Mouse (Mus musculus): ENCODE measurements around the gene Ms4a6c.
"Not testable (repeated sequence)": the region's sequence is repeated elsewhere in the genome, so short reads cannot be mapped to it uniquely, and the experiment has no call there.

The Ms4a6c gene

DNA sequence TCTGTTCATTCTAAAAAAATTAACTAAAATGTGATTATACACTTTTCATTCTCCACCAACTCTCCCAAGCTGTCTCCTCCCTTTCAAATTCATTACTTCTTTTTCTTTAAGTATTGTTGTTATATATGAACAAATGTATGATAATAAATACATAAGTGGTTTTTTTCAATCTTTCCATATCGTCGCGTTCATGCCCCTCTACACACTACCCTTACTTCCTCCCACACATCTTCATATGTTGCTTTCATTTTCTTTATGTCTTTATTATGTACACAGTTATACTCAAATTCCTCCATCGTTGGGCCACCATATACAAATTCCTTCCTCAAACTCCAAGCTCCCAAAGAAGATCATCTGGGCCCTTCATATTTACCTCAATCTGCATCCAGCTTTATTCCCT is 32.2 kb downstream of the Ms4a6c start:
- DNase-seq (ENCODE audit: low spot score), result no peak

DNA sequence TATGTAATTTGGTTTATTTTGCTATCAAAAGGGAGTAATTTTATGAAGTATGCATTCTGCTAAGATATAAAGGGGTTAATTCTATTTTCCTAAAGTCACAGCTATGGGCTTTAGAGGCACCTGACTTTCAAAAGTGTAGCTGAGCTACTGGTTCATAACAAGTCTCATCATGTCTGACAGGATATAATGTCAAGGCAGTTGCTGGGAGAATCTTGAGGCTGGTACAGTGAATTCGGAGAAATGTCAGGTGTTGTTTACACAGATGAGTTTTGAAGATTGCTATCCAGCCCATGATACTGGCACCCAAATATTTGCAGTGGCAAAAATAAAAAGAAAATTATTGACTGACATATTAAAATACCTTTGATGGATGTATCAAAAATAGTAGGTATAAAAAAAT is 35.7 kb downstream of the Ms4a6c start:
- no peak for DNase-seq (ENCODE audit: low spot score)

DNA sequence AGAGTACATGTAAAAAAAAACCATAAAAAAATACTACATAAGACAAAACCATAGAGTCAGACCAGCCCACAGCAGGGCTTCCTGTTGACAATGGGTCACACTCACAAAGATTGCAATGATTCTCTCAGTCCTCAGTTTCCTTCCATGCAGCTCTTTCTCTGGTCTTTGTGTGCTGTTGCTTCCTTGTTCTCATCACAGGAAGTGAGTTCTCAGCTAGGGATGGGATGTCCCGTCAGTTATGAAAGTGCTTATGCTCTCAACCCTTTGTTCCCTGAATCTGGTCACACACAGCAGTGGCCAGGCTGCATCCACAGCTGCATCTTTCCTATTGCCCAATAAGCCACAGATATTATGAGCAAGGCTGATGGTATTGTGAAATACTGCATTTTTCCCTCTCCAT is 44.3 kb downstream of the Ms4a6c start:
- DNase-seq (ENCODE audit: low spot score), result no peak

DNA sequence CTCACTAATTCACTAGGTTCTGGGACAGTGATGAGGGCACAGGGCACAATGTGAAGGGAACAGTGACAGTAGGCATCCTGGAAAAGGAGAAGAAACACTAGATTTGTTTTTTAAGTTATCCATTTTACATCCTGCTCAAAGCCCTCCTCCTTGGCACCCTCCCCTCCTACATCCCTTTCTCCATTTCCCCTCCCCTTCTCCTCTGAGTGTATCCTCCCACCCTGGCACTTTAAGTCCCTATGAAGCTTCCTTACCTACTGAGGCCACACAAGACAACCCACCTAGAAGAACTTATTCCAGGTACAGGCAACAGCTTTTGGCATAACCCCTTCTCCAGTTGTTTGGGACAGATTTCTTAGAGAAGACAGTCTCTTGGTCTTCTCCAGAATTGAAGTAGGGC is 47.1 kb downstream of the Ms4a6c start, which contains the start of gene Ms4a6b:
TSS of gene Ms4a6b (plus strand) at position 267 of the 400 bp plus-strand sequence.
- no peak for DNase-seq (ENCODE audit: low spot score)

DNA sequence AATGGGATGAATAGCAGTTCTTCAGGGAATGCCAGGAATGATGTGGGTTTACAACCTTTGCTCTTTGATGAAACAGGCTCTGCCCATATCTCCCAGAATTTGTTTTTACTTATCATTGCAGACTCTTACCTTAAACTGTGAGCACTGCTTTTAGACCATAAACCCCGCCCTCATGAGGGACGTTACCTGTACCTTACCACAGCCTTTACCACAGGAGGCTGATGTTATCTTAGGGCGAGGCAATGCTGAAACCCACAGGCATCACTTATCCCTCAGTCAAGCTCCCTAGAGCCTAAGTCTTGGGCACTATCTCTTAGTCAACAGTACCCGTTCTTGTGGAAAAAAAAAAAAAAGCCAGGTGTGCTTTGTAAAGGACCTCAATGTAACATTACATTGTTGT is 47.7 kb downstream of the Ms4a6c start:
- DNase-seq (ENCODE audit: low spot score), result no peak

DNA sequence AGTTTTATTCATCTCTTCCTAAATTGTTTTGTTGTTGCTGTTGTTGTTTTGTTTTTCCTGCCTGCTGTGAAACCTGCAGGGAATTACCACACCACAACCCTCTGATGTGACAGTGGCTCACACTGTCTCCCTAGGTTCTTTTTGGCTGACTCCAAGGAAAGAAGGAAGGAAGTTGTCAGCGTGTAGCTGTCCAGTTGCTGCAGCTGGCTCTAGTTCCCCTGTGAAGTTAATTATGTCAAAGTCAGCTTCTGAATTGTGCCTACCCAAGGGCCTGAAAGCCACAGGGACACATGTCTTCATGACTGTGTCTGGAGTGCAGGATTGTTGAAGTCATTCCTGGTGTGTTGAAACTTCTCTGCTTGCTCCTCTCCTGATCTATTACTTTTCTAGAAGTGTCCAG is 48.2 kb downstream of the Ms4a6c start:
- not testable (repeated sequence) for DNase-seq (ENCODE audit: low spot score)

DNA sequence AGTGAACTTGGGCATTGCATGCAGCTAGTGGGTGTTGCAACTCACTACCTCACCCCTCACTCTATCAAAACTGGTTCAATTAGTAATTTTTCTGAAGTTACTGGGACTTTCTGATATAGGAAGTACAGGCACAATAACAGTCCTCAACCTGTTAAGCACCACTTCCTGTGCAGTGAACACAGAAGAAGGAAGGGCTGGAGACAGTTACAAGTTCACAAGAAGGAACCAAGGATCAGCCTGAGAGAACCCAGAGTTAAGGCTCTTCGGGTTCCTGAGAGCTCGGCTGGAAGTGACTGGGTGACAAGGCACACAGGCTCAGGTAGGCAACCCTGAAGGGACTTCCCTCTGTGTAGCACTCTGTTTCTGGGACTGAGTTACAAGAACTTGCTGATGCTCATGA is 49.2 kb downstream of the Ms4a6c start:
- not testable (repeated sequence) for DNase-seq (ENCODE audit: low spot score)

DNA sequence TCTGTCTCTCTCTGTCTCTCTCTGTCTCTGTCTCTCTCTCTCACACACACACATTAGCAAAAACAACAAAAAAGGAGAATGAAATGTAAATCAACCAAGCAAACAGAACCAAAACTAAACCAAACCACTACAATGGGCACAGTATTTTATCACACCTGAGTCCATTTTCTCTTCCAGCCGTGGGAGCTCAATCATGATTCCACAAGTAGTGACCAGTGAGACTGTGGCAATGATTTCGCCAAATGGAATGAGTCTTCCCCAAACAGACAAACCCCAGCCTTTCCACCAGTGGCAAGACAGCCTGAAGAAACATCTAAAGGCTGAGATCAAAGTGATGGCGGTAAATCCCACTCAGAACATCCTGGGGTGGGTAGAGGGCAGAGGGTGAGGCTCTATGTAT is 51.0 kb downstream of the Ms4a6c start:
- no peak for DNase-seq (ENCODE audit: low spot score)
